Mouse (Mus musculus) CH12.LX (cell line): ENCODE measurements around the gene Pnpla8. TPM values are rescaled to one million over a fixed set of nuclear protein-coding genes. Genes with fewer than 3 reads are reported as not detected.

Source experiments
- DNase-seq: peaks from one replicate; pipeline ENCODE4 v3.0.0-alpha.2; 2013; ENCODE audit errors: extremely low read depth
- H3K27ac ChIP-seq: 2 replicates; pipeline ENCODE4 v1.5.1; 2012; ENCODE audit warnings: low read depth, mild to moderate bottlenecking, control low read depth, moderate library complexity; ENCODE audit not compliant: insufficient read depth
- H3K27me3 ChIP-seq: replicated peaks from 2 replicates; pipeline ENCODE3; 2012; ENCODE audit warnings: inconsistent platforms
- H3K36me3 ChIP-seq, 2 experiments: replicated peaks in 1 of 2; 2 replicates each; pipeline versions ENCODE3 to v1.6.1; 2012; ENCODE audit warnings: inconsistent platforms in 1 of 2, low read length in 1 of 2, mild to moderate bottlenecking in 1 of 2, mixed read lengths in 1 of 2, moderate library complexity in 1 of 2; ENCODE audit not compliant: control insufficient read depth in 1 of 2, insufficient read depth in 1 of 2
- H3K4me1 ChIP-seq, 2 experiments: 2 replicates each; pipeline ENCODE4 v1.6.1; 2012; ENCODE audit warnings: inconsistent platforms in 1 of 2, moderate library complexity in 1 of 2; ENCODE audit not compliant: insufficient read depth in 2 of 2, control insufficient read depth in 1 of 2
- H3K4me2 ChIP-seq: 2 replicates; pipeline ENCODE4 v1.6.1; 2012; ENCODE audit warnings: low read depth, mild to moderate bottlenecking, control low read depth; ENCODE audit not compliant: poor library complexity, insufficient read depth, severe bottlenecking
- H3K4me3 ChIP-seq, 3 experiments: fragments of 150-350 bp in 1 of 3; sonication (generic) in 1 of 3; replicated peaks in 1 of 3; 2 replicates each; pipeline versions ENCODE3 to v1.5.1; 2011 to 2012; ENCODE audit warnings: low read depth in 2 of 3, low read length in 2 of 3, mild to moderate bottlenecking in 2 of 3, moderate library complexity in 2 of 3, control low read depth in 1 of 3, improper control_type of control experiment in 1 of 3, inconsistent platforms in 1 of 3, mixed read lengths in 1 of 3; ENCODE audit not compliant: poor library complexity in 1 of 3
- H3K79me2 ChIP-seq: replicated peaks from 2 replicates; pipeline ENCODE4 v1.6.1; 2012; ENCODE audit warnings: mild to moderate bottlenecking, moderate library complexity; ENCODE audit not compliant: control insufficient read depth, poor library complexity, insufficient read depth, severe bottlenecking; ENCODE audit errors: extremely low read depth
- H3K9ac ChIP-seq: 2 replicates; pipeline ENCODE4 v1.6.1; 2012; ENCODE audit warnings: low read depth, mild to moderate bottlenecking, control low read depth, moderate library complexity; ENCODE audit not compliant: insufficient read depth
- H3K9me3 ChIP-seq: replicated peaks from 2 replicates; pipeline ENCODE3; 2012; ENCODE audit warnings: low read length, inconsistent platforms, mixed read lengths
- CHD2 ChIP-seq: IDR thresholded peaks from 2 replicates; pipeline ENCODE4 v1.6.1; 2011; ENCODE audit warnings: low read length, improper control_type of control experiment
- CTCF ChIP-seq, 2 experiments: IDR thresholded peaks in 1 of 2; conservative IDR thresholded peaks in 1 of 2; 2 replicates each; pipeline ENCODE4 v1.5.1; 2011 to 2012; ENCODE audit warnings: low read depth in 2 of 2, low read length in 2 of 2, improper control_type of control experiment in 1 of 2, inconsistent platforms in 1 of 2, mild to moderate bottlenecking in 1 of 2, moderate library complexity in 1 of 2
- E2F4 ChIP-seq: IDR thresholded peaks from 2 replicates; pipeline ENCODE4 v1.6.1; 2011; ENCODE audit warnings: low read depth, low read length, improper control_type of control experiment; ENCODE audit not compliant: insufficient replicate concordance
- ELF1 ChIP-seq: IDR thresholded peaks from 2 replicates; pipeline ENCODE4 v1.6.1; 2014; ENCODE audit warnings: low read depth, mild to moderate bottlenecking, inconsistent platforms, low read length, improper control_type of control experiment
- EP300 ChIP-seq: IDR thresholded peaks from 2 replicates; pipeline ENCODE4 v1.6.1; 2011; ENCODE audit warnings: low read length, improper control_type of control experiment
- GABPA ChIP-seq: IDR thresholded peaks from 2 replicates; pipeline ENCODE4 v1.6.1; 2012; ENCODE audit warnings: low read depth, low read length, improper control_type of control experiment, inconsistent platforms; ENCODE audit not compliant: insufficient replicate concordance
- HCFC1 ChIP-seq: IDR thresholded peaks from 2 replicates; pipeline ENCODE4 v1.6.1; 2012; ENCODE audit warnings: low read depth, mild to moderate bottlenecking, inconsistent platforms, low read length, improper control_type of control experiment
- IRF4 ChIP-seq: IDR thresholded peaks from 2 replicates; pipeline ENCODE4 v1.6.1; 2014; ENCODE audit warnings: low read depth, mild to moderate bottlenecking, inconsistent platforms, low read length, improper control_type of control experiment
- JUND ChIP-seq: conservative IDR thresholded peaks from 2 replicates; pipeline ENCODE4 v1.6.1; 2011; ENCODE audit warnings: low read depth, low read length, improper control_type of control experiment
- MAFK ChIP-seq: IDR thresholded peaks from 2 replicates; pipeline ENCODE4 v1.6.1; 2011; ENCODE audit warnings: low read length, improper control_type of control experiment; ENCODE audit not compliant: insufficient replicate concordance
- MAZ ChIP-seq: IDR thresholded peaks from 2 replicates; pipeline ENCODE4 v1.6.1; 2012; ENCODE audit warnings: low read depth, mild to moderate bottlenecking, inconsistent platforms, low read length, improper control_type of control experiment, moderate library complexity
- MEF2A ChIP-seq: IDR thresholded peaks from 2 replicates; pipeline ENCODE4 v1.6.1; 2014; ENCODE audit warnings: low read depth, mild to moderate bottlenecking, inconsistent platforms, low read length, improper control_type of control experiment, borderline replicate concordance
- MXI1 ChIP-seq: IDR thresholded peaks from 2 replicates; pipeline ENCODE4 v1.6.1; 2011; ENCODE audit warnings: mild to moderate bottlenecking, low read depth, low read length, improper control_type of control experiment
- MYC ChIP-seq: IDR thresholded peaks from 2 replicates; pipeline ENCODE4 v1.6.1; 2011; ENCODE audit warnings: low read depth, mild to moderate bottlenecking, improper control_type of control experiment, low read length
- NRF1 ChIP-seq: IDR thresholded peaks from 2 replicates; pipeline ENCODE4 v1.6.1; 2014; ENCODE audit warnings: low read depth, mild to moderate bottlenecking, inconsistent platforms, low read length, improper control_type of control experiment, moderate library complexity
- PAX5 ChIP-seq: IDR thresholded peaks from 2 replicates; pipeline ENCODE4 v1.6.1; 2012; ENCODE audit warnings: low read length, inconsistent platforms, mixed read lengths
- POLR2A ChIP-seq: IDR thresholded peaks from 2 replicates; pipeline ENCODE4 v1.6.1; 2011; ENCODE audit warnings: low read depth, mild to moderate bottlenecking, improper control_type of control experiment, low read length
- RAD21 ChIP-seq: IDR thresholded peaks from 2 replicates; pipeline ENCODE4 v1.6.1; 2011; ENCODE audit warnings: low read depth, mild to moderate bottlenecking, low read length, improper control_type of control experiment, moderate library complexity
- SIN3A ChIP-seq: IDR thresholded peaks from 2 replicates; pipeline ENCODE4 v1.6.1; 2012; ENCODE audit warnings: low read length, improper control_type of control experiment, inconsistent platforms
- SMC3 ChIP-seq: IDR thresholded peaks from 2 replicates; pipeline ENCODE4 v1.6.1; 2011; ENCODE audit warnings: low read depth, low read length, improper control_type of control experiment
- USF1 ChIP-seq: IDR thresholded peaks from 2 replicates; pipeline ENCODE4 v1.6.1; 2014; ENCODE audit warnings: low read depth, mild to moderate bottlenecking, inconsistent platforms, low read length, improper control_type of control experiment
- ZKSCAN1 ChIP-seq: IDR thresholded peaks from 2 replicates; pipeline ENCODE4 v1.6.1; 2012; ENCODE audit warnings: low read depth, inconsistent platforms, low read length, improper control_type of control experiment, borderline replicate concordance
- dilution Hi-C: fragments of 300-500 bp; cut with MboI; formaldehyde crosslinking; loops from 2 replicates; pipeline ENCODE4 v1.14.3; 2020; ENCODE audit warnings: low sequenced_read_pairs; ENCODE audit not compliant: extremely low pct_unique_long_range_greater_than_20kb, extremely low pct_ligation_motif_present
- in situ Hi-C: fragments of 300-500 bp; cut with MboI; formaldehyde crosslinking; loops from 3 replicates; pipeline ENCODE4 v1.14.3; 2019; ENCODE audit warnings: low sequenced_read_pairs, low pct_ligation_motif_present, low pct_unique_long_range_greater_than_20kb, mixed read lengths
- polyA plus RNA-seq: library from polyadenylated mRNA; unstranded; fragments of >175 nt; gene quantifications from 2 replicates; pipeline ENCODE4 v1.2.1, GENCODE M21; 2012; ENCODE audit warnings: low read depth; ENCODE audit not compliant: insufficient read length
- total RNA-seq, 2 experiments: library from RNA; depleted of rRNA; stranded (reverse); fragments of 300-350 nt in 1 of 2; fragments of >200 nt in 1 of 2; gene quantifications; 2 replicates each; pipeline ENCODE4 v1.2.3; 2012 to 2014

Gene Pnpla8
- total and polyA plus RNA-seq, 3 experiments, result 32.3 to 129 (median 63.7) TPM

- no peak overlapping the region for H3K4me2 ChIP-seq
- no peak overlapping the region for H3K9ac ChIP-seq
- peaks cover 3 to 30% of the 10 kb centered on the region in 2 experiments; a peak in 3 of 4 replicates for H3K4me1 ChIP-seq
- no peak overlapping the region for H3K27ac ChIP-seq
- TF ChIP-seq PAX5 (no peak), MAZ (no peak), NRF1 (peak; percentile 62; the same call in 1 of the 2 replicates), RAD21 (no peak), EP300 (no peak), E2F4 (no peak), MAFK (no peak)
- no peak overlapping the region for H3K4me3 ChIP-seq
- DNase-seq, result peak; percentile 52
- no peaks in the 10 kb centered on the region for H3K9me3 ChIP-seq
- H3K79me2 ChIP-seq, result no peaks in the 10 kb centered on the region
- no peaks in the 10 kb centered on the region for H3K27me3 ChIP-seq
- H3K36me3 ChIP-seq, result peaks cover 15 to 44% of the 10 kb centered on the region in 2 experiments
- dilution Hi-C loops (no loop called here), in situ Hi-C loops (no loop called here)
Observed at GRCm38 (mm10) chr12:44286992-44287391, 65.8 kb downstream of the Pnpla8 start.

GRCm38 (mm10) chr12:44292281-44292680, 71.1 kb downstream of the Pnpla8 start:
- H3K4me2 ChIP-seq, result no peak overlapping the region
- TF ChIP-seq RAD21, result peak; percentile 78
- peak; percentile 57 to 80; a peak in 3 of 4 replicates for TF ChIP-seq CTCF (conservative IDR thresholded peaks at IDR 0.05 in 1 of 2, IDR thresholded peaks at IDR 0.05 in 1 of 2; ENCODE audit: low read depth in 2 of 2, low read length in 2 of 2)
- peak; percentile 70 for TF ChIP-seq SMC3
- TF ChIP-seq SIN3A, result no peak
- no peak for TF ChIP-seq ZKSCAN1
- no peak for TF ChIP-seq HCFC1
- TF ChIP-seq MAFK, result no peak
- TF ChIP-seq POLR2A, result no peak
- 0 out of 2 replicates have a peak, but pooled peaks have one; percentile 22 for TF ChIP-seq MYC
- TF ChIP-seq JUND, result 0 out of 2 replicates have a peak, but pooled peaks have one; percentile 17
- peaks cover 17 to 46% of the 10 kb centered on the region in 2 experiments for H3K36me3 ChIP-seq
- H3K27me3 ChIP-seq, result no peaks in the 10 kb centered on the region
- H3K4me1 ChIP-seq, result peaks cover 0 to 4% of the 10 kb centered on the region in 2 experiments; a peak in 1 of 4 replicates
- in situ Hi-C loops, result no loop called here
- dilution Hi-C loops, result no loop called here
- no peak overlapping the region for H3K9ac ChIP-seq
- peak; percentile 78 for DNase-seq
- no peak overlapping the region for H3K27ac ChIP-seq
- no peaks in the 10 kb centered on the region for H3K9me3 ChIP-seq
- no peaks in the 10 kb centered on the region for H3K79me2 ChIP-seq
- no peak overlapping the region for H3K4me3 ChIP-seq

- no peak overlapping the region for H3K9ac ChIP-seq
- H3K9me3 ChIP-seq, result no peaks in the 10 kb centered on the region
- H3K79me2 ChIP-seq, result no peaks in the 10 kb centered on the region
- dilution Hi-C loops, result no loop called here
- H3K27ac ChIP-seq, result no peak overlapping the region
- TF ChIP-seq MXI1, result no peak
- TF ChIP-seq ZKSCAN1, result no peak
- no peak for TF ChIP-seq MEF2A
- TF ChIP-seq RAD21, result no peak
- TF ChIP-seq IRF4, result no peak
- no peak for TF ChIP-seq MAFK
- TF ChIP-seq ELF1, result no peak
- TF ChIP-seq EP300, result no peak
- no peak for TF ChIP-seq CHD2
- TF ChIP-seq USF1, result no peak
- no peak for TF ChIP-seq POLR2A
- no peak for TF ChIP-seq GABPA
- no peak for TF ChIP-seq MAZ
- no peak for TF ChIP-seq PAX5
- H3K36me3 ChIP-seq, result peaks cover 22 to 75% of the 10 kb centered on the region in 2 experiments
- DNase-seq, result no peak
- H3K4me3 ChIP-seq, result no peak overlapping the region
- H3K4me1 ChIP-seq, result no peaks in the 10 kb centered on the region
- no peaks in the 10 kb centered on the region for H3K27me3 ChIP-seq
- no peak overlapping the region for H3K4me2 ChIP-seq
- in situ Hi-C loops, result loop anchor here (25.0 kb wide), 1 partner anchor 237 kb away; no protein-coding TSS in a partner anchor
Observed at GRCm38 (mm10) chr12:44300793-44301192, 79.6 kb downstream of the Pnpla8 start.
